Mouse (Mus musculus): ENCODE measurements around the gene Gm49388. TPM values are rescaled to one million over a fixed set of nuclear protein-coding genes. Genes with fewer than 3 reads are reported as not detected.

Gene Gm49388
- total and polyA plus RNA-seq, 2 experiments from 2014 or later: not detected

- H3K9me3 ChIP-seq (replicated peaks; ENCODE audit: control insufficient read depth, low read length): no peaks in the 10 kb centered on the region
- H3K36me3 ChIP-seq (replicated peaks; ENCODE audit: control insufficient read depth, insufficient read depth, low read length): peaks cover 26% of the 10 kb centered on the region
- H3K27me3 ChIP-seq (ENCODE audit: control insufficient read depth, insufficient read depth, low read length): no peaks in the 10 kb centered on the region
- H3K4me3 ChIP-seq (ENCODE audit: low read depth, low read length): peak overlapping the region; percentile 69
- TF ChIP-seq EP300 (IDR thresholded peaks at IDR 0.05; ENCODE audit: low read depth) (no peak), CTCF (IDR thresholded peaks at IDR 0.05; ENCODE audit: low read depth) (no peak)
- 3% methylated on average over 16 of the region's 16 CpGs for WGBS
- ATAC-seq (ENCODE audit: insufficient read depth, low read depth): peak; percentile 88
- peak overlapping the region; percentile 85 for H3K27ac ChIP-seq (ENCODE audit: low read depth)
- DNase-seq (ENCODE audit: low spot score): peak; percentile 98
- H3K9ac ChIP-seq (replicated peaks; ENCODE audit: low read depth, low read length): peak overlapping the region; percentile 86
- peaks cover 12% of the 10 kb centered on the region for H3K4me1 ChIP-seq (ENCODE audit: control insufficient read depth, insufficient read depth)
- peak overlapping the region; percentile 82 for H3K4me2 ChIP-seq (ENCODE audit: low read depth, low read length)
Measured at GRCm38 (mm10) chr7:127768997-127769593, 16.3 kb upstream of the Gm49388 start.

- peak; percentile 73 for ATAC-seq (ENCODE audit: insufficient read depth, low read depth)
- peak within 1 kb of the TSS; percentile 82 for H3K4me2 ChIP-seq (ENCODE audit: low read depth, low read length)
- peak within 1 kb of the TSS; percentile 86 for H3K9ac ChIP-seq (replicated peaks; ENCODE audit: low read depth, low read length)
- H3K27me3 ChIP-seq (ENCODE audit: control insufficient read depth, insufficient read depth, low read length): no peaks in the 10 kb centered on the region
- TF ChIP-seq CTCF (IDR thresholded peaks at IDR 0.05; ENCODE audit: low read depth): no peak
- TF ChIP-seq EP300 (IDR thresholded peaks at IDR 0.05; ENCODE audit: low read depth): 0 out of 2 replicates have a peak, but pooled peaks have one; percentile 47
- peaks cover 22% of the 10 kb centered on the region for H3K36me3 ChIP-seq (replicated peaks; ENCODE audit: control insufficient read depth, insufficient read depth, low read length)
- no peaks in the 10 kb centered on the region for H3K9me3 ChIP-seq (replicated peaks; ENCODE audit: control insufficient read depth, low read length)
- peak; percentile 72 for DNase-seq (ENCODE audit: low spot score)
- peaks cover 12% of the 10 kb centered on the region for H3K4me1 ChIP-seq (ENCODE audit: control insufficient read depth, insufficient read depth)
- H3K27ac ChIP-seq (ENCODE audit: low read depth): peak within 1 kb of the TSS; percentile 85
- 1% methylated on average over 21 of the region's 24 CpGs for WGBS
- peak within 1 kb of the TSS; percentile 69 for H3K4me3 ChIP-seq (ENCODE audit: low read depth, low read length)
Measured at GRCm38 (mm10) chr7:127769651-127770038, 15.8 kb upstream of the Gm49388 start, which contains the start of gene Orai3. Orai3 (plus strand) TSS chr7:127769815.

GRCm38 (mm10) chr7:127770039-127770905 lies 15.1 kb upstream of the Gm49388 start:
- no peaks in the 10 kb centered on the region for H3K9me3 ChIP-seq (replicated peaks; ENCODE audit: control insufficient read depth, low read length)
- ATAC-seq (ENCODE audit: insufficient read depth, low read depth) (peak; percentile 10; the same call in 1 of the 2 replicates), DNase-seq (ENCODE audit: low spot score) (no peak)
- H3K4me3 ChIP-seq (ENCODE audit: low read depth, low read length): peak overlapping the region; percentile 69
- peaks cover 16% of the 10 kb centered on the region for H3K36me3 ChIP-seq (replicated peaks; ENCODE audit: control insufficient read depth, insufficient read depth, low read length)
- H3K27ac ChIP-seq (ENCODE audit: low read depth): peak overlapping the region; percentile 85
- peak overlapping the region; percentile 86 for H3K9ac ChIP-seq (replicated peaks; ENCODE audit: low read depth, low read length)
- no peaks in the 10 kb centered on the region for H3K27me3 ChIP-seq (ENCODE audit: control insufficient read depth, insufficient read depth, low read length)
- 4% methylated on average over 27 of the region's 27 CpGs for WGBS
- H3K4me2 ChIP-seq (ENCODE audit: low read depth, low read length): peak overlapping the region; percentile 82
- TF ChIP-seq EP300 (IDR thresholded peaks at IDR 0.05; ENCODE audit: low read depth): no peak
- no peak for TF ChIP-seq CTCF (IDR thresholded peaks at IDR 0.05; ENCODE audit: low read depth)
- peaks cover 12% of the 10 kb centered on the region for H3K4me1 ChIP-seq (ENCODE audit: control insufficient read depth, insufficient read depth)

GRCm38 (mm10) chr7:127771262-127771661 lies 14.1 kb upstream of the Gm49388 start:
- peaks cover 6% of the 10 kb centered on the region; the same call in 1 of the 2 replicates for H3K36me3 ChIP-seq (replicated peaks; ENCODE audit: control insufficient read depth, insufficient read depth, low read length)
- TF ChIP-seq CTCF (IDR thresholded peaks at IDR 0.05; ENCODE audit: low read depth) (no peak), EP300 (IDR thresholded peaks at IDR 0.05; ENCODE audit: low read depth) (no peak)
- DNase-seq (ENCODE audit: low spot score) (no peak), ATAC-seq (ENCODE audit: insufficient read depth, low read depth) (no peak)
- H3K4me1 ChIP-seq (ENCODE audit: control insufficient read depth, insufficient read depth): peaks cover 15% of the 10 kb centered on the region
- peak overlapping the region; percentile 85; the same call in 1 of the 2 replicates for H3K27ac ChIP-seq (ENCODE audit: low read depth)
- H3K9me3 ChIP-seq (replicated peaks; ENCODE audit: control insufficient read depth, low read length): no peaks in the 10 kb centered on the region
- H3K9ac ChIP-seq (replicated peaks; ENCODE audit: low read depth, low read length): no peak overlapping the region
- no peaks in the 10 kb centered on the region for H3K27me3 ChIP-seq (ENCODE audit: control insufficient read depth, insufficient read depth, low read length)
- peak overlapping the region; percentile 82; the same call in 1 of the 2 replicates for H3K4me2 ChIP-seq (ENCODE audit: low read depth, low read length)
- no peak overlapping the region for H3K4me3 ChIP-seq (ENCODE audit: low read depth, low read length)
- 69% methylated on average over 5 of the region's 5 CpGs for WGBS

- Histone ChIP-seq H3K9ac (replicated peaks; ENCODE audit: low read depth, low read length) (no peak overlapping the region), H3K4me1 (ENCODE audit: control insufficient read depth, insufficient read depth) (peaks cover 15% of the 10 kb centered on the region), H3K27me3 (ENCODE audit: control insufficient read depth, insufficient read depth, low read length) (no peaks in the 10 kb centered on the region), H3K4me2 (ENCODE audit: low read depth, low read length) (no peak overlapping the region), H3K27ac (ENCODE audit: low read depth) (no peak overlapping the region), H3K36me3 (replicated peaks; ENCODE audit: control insufficient read depth, insufficient read depth, low read length) (peaks cover 6% of the 10 kb centered on the region; the same call in 1 of the 2 replicates), H3K4me3 (ENCODE audit: low read depth, low read length) (no peak overlapping the region), H3K9me3 (replicated peaks; ENCODE audit: control insufficient read depth, low read length) (no peaks in the 10 kb centered on the region)
- DNase-seq (ENCODE audit: low spot score): no peak
- ATAC-seq (ENCODE audit: insufficient read depth, low read depth): no peak
- WGBS: 54% methylated on average over 3 of the region's 3 CpGs
- TF ChIP-seq CTCF (IDR thresholded peaks at IDR 0.05; ENCODE audit: low read depth) (no peak), EP300 (IDR thresholded peaks at IDR 0.05; ENCODE audit: low read depth) (no peak)
Measured at GRCm38 (mm10) chr7:127772080-127772479, 13.3 kb upstream of the Gm49388 start.
